In genomic region chr3:145293207-145293606, GRCm38 (mm10) we compare ENCODE assay signal across 8 mouse cellular contexts. TPM values are rescaled to one million over a fixed set of nuclear protein-coding genes. Genes with fewer than 3 reads are reported as not detected.
DNase-seq lines count a peak whose midpoint lies in the region; ATAC-seq and TF ChIP-seq lines count a peak whose summit lies in the region.

No protein-coding gene starts in this region.

- WGBS in heart, embryonic 15.5 days = under 1% methylated on average over 9 of the region's 9 CpGs
- WGBS in neural tube, embryonic 14.5 days = 3% methylated on average over 9 of the region's 9 CpGs
- 7% methylated on average over 9 of the region's 9 CpGs for WGBS in thymus, adult 2 months

- no peak for TF ChIP-seq CTCF in gastrocnemius, adult 2 months (IDR thresholded peaks at IDR 0.05)
- TF ChIP-seq CTCF in thymus, adult 2 months (IDR thresholded peaks at IDR 0.05; ENCODE audit: borderline replicate concordance, control insufficient read depth, extremely low read depth, insufficient read depth, low read length, poor library complexity) = no peak

- peak; percentile 18 for DNase-seq in gastrocnemius, adult 2 months
- DNase-seq in gastrocnemius, adult 18-20 months (ENCODE audit: low spot score) = no peak
- peak; percentile 15 for DNase-seq in brain, adult 2 months (ENCODE audit: low read depth, low spot score)
- DNase-seq in liver = peak; percentile 23
- no peak for DNase-seq in thymus, adult 2 months
- no peak for DNase-seq in right cerebral cortex, adult 2 months (ENCODE audit: low spot score in 2 of 2)

- intact Hi-C loops in gastrocnemius, adult 2 months (cut with DNase I) = loop anchor here (10.0 kb wide), 1 partner anchor 138 kb away; no protein-coding TSS in a partner anchor

- ATAC-seq in heart, embryonic 15.5 days (replicated peaks; ENCODE audit: insufficient number of reproducible peaks, insufficient read depth, low FRiP score, low read depth) = peak; percentile 35
- peak; percentile 38; the same call in 1 of the 2 replicates for ATAC-seq in neural tube, embryonic 14.5 days (ENCODE audit: low read depth)

- H3K27me3 ChIP-seq in heart, embryonic 15.5 days = peaks cover 12% of the 10 kb centered on the region
- H3K27me3 ChIP-seq in neural tube, embryonic 14.5 days (ENCODE audit: control insufficient read depth, insufficient read depth, low read length) = no peaks in the 10 kb centered on the region
- H3K27me3 ChIP-seq in thymus, adult 2 months (ENCODE audit: control insufficient read depth, insufficient read depth, low read length) = no peaks in the 10 kb centered on the region

- peaks cover 20% of the 10 kb centered on the region for H3K4me1 ChIP-seq in heart, embryonic 15.5 days (replicated peaks)
- H3K4me1 ChIP-seq in neural tube, embryonic 14.5 days (ENCODE audit: control insufficient read depth, insufficient read depth, low read length) = peaks cover 8% of the 10 kb centered on the region; the same call in 1 of the 2 replicates
- no peaks in the 10 kb centered on the region for H3K4me1 ChIP-seq in thymus, adult 2 months (replicated peaks; ENCODE audit: control insufficient read depth, insufficient read depth, low read length)

- no peaks in the 10 kb centered on the region for H3K9me3 ChIP-seq in heart, embryonic 15.5 days (replicated peaks)
- H3K9me3 ChIP-seq in neural tube, embryonic 14.5 days (ENCODE audit: control insufficient read depth, low read length) = no peaks in the 10 kb centered on the region

- peak overlapping the region; percentile 48 for H3K9ac ChIP-seq in heart, embryonic 15.5 days
- H3K9ac ChIP-seq in neural tube, embryonic 14.5 days (replicated peaks; ENCODE audit: low read depth, low read length) = peak overlapping the region; percentile 42; the same call in 1 of the 2 replicates

- peak overlapping the region; percentile 90 for H3K4me2 ChIP-seq in heart, embryonic 15.5 days
- peak overlapping the region; percentile 78 for H3K4me2 ChIP-seq in neural tube, embryonic 14.5 days (ENCODE audit: low read depth, low read length)

- TF ChIP-seq POLR2A in thymus, adult 2 months (IDR thresholded peaks at IDR 0.05; ENCODE audit: control insufficient read depth, extremely low read depth, insufficient read depth, low read length, poor library complexity) = no peak

- H3K36me3 ChIP-seq in heart, embryonic 15.5 days = no peaks in the 10 kb centered on the region
- no peaks in the 10 kb centered on the region for H3K36me3 ChIP-seq in neural tube, embryonic 14.5 days (ENCODE audit: control insufficient read depth, insufficient read depth, low read length)
- no peaks in the 10 kb centered on the region for H3K36me3 ChIP-seq in thymus, adult 2 months (ENCODE audit: control insufficient read depth, insufficient read depth, low read length)

- H3K27ac ChIP-seq in gastrocnemius, adult 2 months = peak overlapping the region; percentile 56
- H3K27ac ChIP-seq in heart, embryonic 15.5 days = peak overlapping the region; percentile 27; the same call in 1 of the 2 replicates
- no peak overlapping the region for H3K27ac ChIP-seq in neural tube, embryonic 14.5 days (ENCODE audit: low read depth, low read length)
- no peak overlapping the region for H3K27ac ChIP-seq in thymus, adult 2 months (ENCODE audit: control insufficient read depth, insufficient read depth, low read length)

- H3K4me3 ChIP-seq in gastrocnemius, adult 2 months = peak overlapping the region; percentile 70
- peak overlapping the region; percentile 50 for H3K4me3 ChIP-seq in heart, embryonic 15.5 days
- H3K4me3 ChIP-seq in neural tube, embryonic 14.5 days (ENCODE audit: low read depth, low read length) = peak overlapping the region; percentile 27
- H3K4me3 ChIP-seq in thymus, adult 2 months (ENCODE audit: control insufficient read depth, insufficient read depth, low read length) = no peak overlapping the region

RNA-seq across cellular contexts. Expression of gene Col24a1, which starts 0.9 kb away (rescaled TPM):
- 1 to 10 TPM; 1.8 to 2.4 TPM for total RNA-seq in gastrocnemius, adult 2 months (2021)
- 1 to 10 TPM in 1 of 2 experiments, under 1 TPM in 1; 0.89 to 2.2 TPM for total RNA-seq in gastrocnemius, adult 18-20 months (2021)
- polyA plus RNA-seq in heart, embryonic 15.5 days (2015; fragmentation: Nextera tagmentation; extraction: Ambion mirVana) = 1.5 and 1.6 TPM in 2 replicates
- 0.58 and 0.94 TPM in 2 replicates for polyA plus RNA-seq in neural tube, embryonic 14.5 days (2014; fragmentation: Nextera tagmentation; extraction: Ambion mirVana)
- 0.08 TPM in 1 of 2 replicates, not detected in the other for polyA plus RNA-seq in thymus, adult 2 months (2012; rRNA removed)

Comparison
In these comparisons a context has a peak if more than half of its experiments do, and no peak if none do; other contexts are left out.
1. DNase-seq: peak in gastrocnemius, adult 2 months (single experiment), brain, adult 2 months (single experiment) and liver (single experiment); none in gastrocnemius, adult 18-20 months (single experiment), thymus, adult 2 months (single experiment) and right cerebral cortex, adult 2 months (0 of 2).
2. H3K27ac ChIP-seq: peak in gastrocnemius, adult 2 months (single experiment) and heart, embryonic 15.5 days (single experiment); none in neural tube, embryonic 14.5 days (single experiment) and thymus, adult 2 months (single experiment).